Mouse (Mus musculus) forebrain, embryonic 10.5 days (tissue): ENCODE measurements at regions not wholly inside any gene's neighbourhood (a gene's known extent, or its start where the extent isn't known, plus 50 kb on each side); places are given as distances from the start of the nearest gene placed in this dataset.

Experiments
- DNase-seq: peaks from one replicate; pipeline ENCODE4 v3.0.0-alpha.2; 2017; ENCODE audit warnings: low spot score; ENCODE audit errors: extremely low spot score
- H3K27ac ChIP-seq: fragments of 300-500 bp; sonication (generic); 2 replicates; pipeline ENCODE4 v1.5.1; 2016; ENCODE audit warnings: mild to moderate bottlenecking
- H3K27me3 ChIP-seq: fragments of 300-500 bp; sonication (generic); 2 replicates; pipeline ENCODE4 v1.6.1; 2016; ENCODE audit warnings: mild to moderate bottlenecking; ENCODE audit not compliant: poor library complexity, severe bottlenecking
- H3K36me3 ChIP-seq: fragments of 300-500 bp; sonication (generic); replicated peaks from 2 replicates; pipeline ENCODE4 v1.6.1; 2016; ENCODE audit warnings: mild to moderate bottlenecking, moderate library complexity
- H3K4me1 ChIP-seq: fragments of 300-500 bp; sonication (generic); 2 replicates; pipeline ENCODE4 v1.6.1; 2016
- H3K4me3 ChIP-seq: fragments of 300-500 bp; sonication (generic); 2 replicates; pipeline ENCODE4 v1.5.1; 2016; ENCODE audit warnings: mild to moderate bottlenecking, moderate library complexity
- H3K9me3 ChIP-seq: fragments of 300-500 bp; sonication (generic); 2 replicates; pipeline ENCODE4 v1.6.1; 2016; ENCODE audit warnings: mild to moderate bottlenecking, moderate library complexity
- WGBS: fragments of 180-500 bp; shearing (Covaris S2); methylation state at CpG from one replicate; pipeline ENCODE4 v1.1.7; 2016; 5-methylcytosine and 5-hydroxymethylcytosine counted together

DNA sequence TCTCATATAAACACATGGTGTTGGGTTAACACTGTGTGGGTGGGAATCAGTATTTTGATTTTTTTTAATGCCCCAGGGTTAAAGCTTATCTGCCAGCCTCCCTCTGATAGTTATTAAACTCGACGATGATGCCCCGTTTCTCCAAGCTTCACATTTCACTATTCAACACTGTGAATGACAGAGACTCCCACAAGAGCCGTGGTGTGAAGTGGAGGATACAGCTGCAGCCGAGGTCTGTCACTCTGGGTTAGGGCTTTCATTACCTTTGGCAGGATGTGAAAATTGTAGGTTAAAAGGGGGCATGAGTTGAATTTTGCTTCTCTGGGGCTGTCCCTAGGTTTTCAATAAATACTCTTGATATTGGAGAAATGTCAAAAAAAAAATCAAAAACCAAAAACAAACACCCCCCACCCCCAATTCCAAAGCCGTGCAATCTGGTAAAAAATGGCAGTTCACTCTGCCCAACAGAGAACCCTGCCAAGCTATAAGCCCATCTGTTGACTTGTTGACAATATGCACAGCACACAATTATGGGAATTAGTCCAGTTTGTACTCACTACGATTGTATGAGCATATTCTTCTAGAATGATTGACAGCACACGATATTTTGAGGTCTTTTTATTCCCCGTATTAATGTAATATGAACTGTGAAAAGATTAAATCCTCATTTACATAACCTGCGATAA is 269.7 kb downstream of the Stim2 start:
- H3K9me3 ChIP-seq, result no peaks in the 10 kb centered on the region
- no peak for DNase-seq
- no peak overlapping the region for H3K27ac ChIP-seq
- H3K4me1 ChIP-seq, result no peaks in the 10 kb centered on the region
- no peaks in the 10 kb centered on the region for H3K36me3 ChIP-seq
- no peaks in the 10 kb centered on the region for H3K27me3 ChIP-seq
- 89% methylated on average over 10 of the region's 10 CpGs for WGBS
- no peak overlapping the region for H3K4me3 ChIP-seq

DNA sequence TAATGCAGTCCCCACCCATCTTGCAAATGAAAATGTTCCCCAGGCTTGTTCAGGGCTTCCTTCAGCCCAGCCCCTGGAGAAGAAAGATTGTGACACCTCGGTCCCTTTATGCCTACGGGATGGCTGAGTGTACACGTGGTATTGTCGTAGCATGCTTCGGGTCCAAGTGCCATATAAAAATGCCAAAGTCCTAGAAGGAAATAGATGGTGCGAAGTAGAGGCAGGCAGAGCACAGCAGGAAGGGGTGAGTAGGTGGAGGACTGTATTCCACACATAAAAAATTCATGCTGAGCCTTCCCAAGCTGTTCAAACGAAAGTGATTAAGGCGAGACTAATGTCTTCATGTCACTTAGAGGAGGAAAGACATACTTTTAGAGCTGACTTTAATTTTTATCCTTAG is 281.1 kb downstream of the Stim2 start:
- no peaks in the 10 kb centered on the region for H3K9me3 ChIP-seq
- H3K27ac ChIP-seq, result no peak overlapping the region
- H3K4me1 ChIP-seq, result 0 out of 2 replicates have a peak, but pooled peaks cover 3% of the 10 kb centered on the region
- no peaks in the 10 kb centered on the region for H3K36me3 ChIP-seq
- no peaks in the 10 kb centered on the region for H3K27me3 ChIP-seq
- H3K4me3 ChIP-seq, result no peak overlapping the region
- DNase-seq, result no peak
- 80% methylated on average over 8 of the region's 8 CpGs for WGBS

DNA sequence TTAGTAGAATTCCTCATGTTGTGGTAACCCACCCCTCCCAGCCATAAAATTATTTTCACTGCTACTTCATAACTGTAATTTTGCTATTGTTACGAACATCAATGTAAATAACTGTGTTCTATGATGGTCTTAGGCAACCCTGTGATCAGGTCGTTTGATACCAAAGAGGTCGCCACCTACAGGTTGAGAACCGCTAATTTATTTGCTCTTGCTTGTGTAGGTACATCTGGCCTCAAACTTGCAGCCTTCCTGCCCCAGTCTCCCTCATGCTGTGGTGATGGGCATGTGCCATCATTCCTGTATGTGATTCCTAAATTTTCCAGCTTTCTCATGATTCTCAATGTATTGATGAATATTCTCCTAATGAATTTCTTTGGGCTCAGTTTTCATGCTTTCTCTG is 282.4 kb downstream of the Stim2 start:
- DNase-seq, result no peak
- H3K9me3 ChIP-seq, result no peaks in the 10 kb centered on the region
- no peak overlapping the region for H3K27ac ChIP-seq
- no peaks in the 10 kb centered on the region for H3K36me3 ChIP-seq
- 0 out of 2 replicates have a peak, but pooled peaks cover 3% of the 10 kb centered on the region for H3K4me1 ChIP-seq
- no peaks in the 10 kb centered on the region for H3K27me3 ChIP-seq
- 49% methylated on average over 4 of the region's 4 CpGs for WGBS
- H3K4me3 ChIP-seq, result no peak overlapping the region

DNA sequence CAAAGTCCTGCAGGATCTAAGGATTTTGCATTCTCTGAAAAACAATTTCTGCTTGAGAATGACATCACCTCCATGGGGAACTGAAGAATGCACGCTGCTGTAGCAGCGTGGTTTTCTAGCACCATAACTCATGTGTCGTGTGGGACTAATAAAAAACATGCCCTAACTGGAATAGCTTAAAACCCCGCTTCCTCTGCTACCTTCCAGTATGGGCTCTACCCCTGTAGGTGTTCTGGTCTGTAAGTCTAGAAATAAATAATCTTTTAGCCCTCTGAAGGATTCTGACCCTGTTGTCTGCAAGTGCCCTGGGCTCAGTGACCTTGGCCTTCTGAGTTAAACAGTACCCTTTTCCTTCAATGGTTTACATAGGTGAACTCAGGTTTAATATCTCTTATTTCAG is 282.8 kb downstream of the Stim2 start:
- H3K36me3 ChIP-seq, result no peaks in the 10 kb centered on the region
- H3K4me1 ChIP-seq, result 0 out of 2 replicates have a peak, but pooled peaks cover 3% of the 10 kb centered on the region
- no peak overlapping the region for H3K27ac ChIP-seq
- 81% methylated on average over 4 of the region's 4 CpGs for WGBS
- H3K4me3 ChIP-seq, result no peak overlapping the region
- H3K9me3 ChIP-seq, result no peaks in the 10 kb centered on the region
- no peak for DNase-seq
- no peaks in the 10 kb centered on the region for H3K27me3 ChIP-seq

DNA sequence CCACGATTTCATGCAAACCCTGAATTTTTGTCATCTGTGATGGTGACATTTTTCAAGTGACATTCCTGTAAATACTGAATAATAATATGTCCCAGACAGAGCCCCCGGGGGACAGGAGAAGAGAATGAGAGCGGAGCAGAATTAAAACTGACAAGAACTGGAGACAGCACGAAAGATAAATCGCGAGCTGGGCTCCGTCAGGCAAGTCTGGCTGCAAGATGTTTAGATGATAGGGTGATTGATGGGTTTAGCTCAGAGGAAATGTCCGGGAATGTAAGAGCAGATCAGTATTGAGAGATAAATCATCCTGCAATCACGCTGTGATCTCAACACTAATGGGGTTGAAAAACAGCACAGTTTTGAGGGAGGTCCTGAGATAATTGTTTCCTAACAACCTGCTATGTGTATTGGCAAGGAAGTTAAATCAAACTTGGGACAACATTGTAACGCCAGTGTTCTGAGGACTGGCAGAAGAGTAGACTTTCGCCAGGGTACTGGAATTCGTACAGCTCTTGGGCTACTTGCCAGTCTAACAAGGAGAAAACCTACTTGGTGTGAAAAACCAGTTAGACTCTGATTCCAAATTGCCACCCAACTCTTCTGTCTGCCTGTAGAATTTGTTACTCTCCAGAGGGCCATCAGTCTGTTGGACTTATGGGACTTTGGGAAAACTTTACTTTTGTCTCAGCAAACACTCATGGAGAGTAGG is 292.2 kb downstream of the Stim2 start:
- Histone ChIP-seq H3K27ac (no peak overlapping the region), H3K4me1 (peaks cover 7% of the 10 kb centered on the region), H3K4me3 (no peak overlapping the region), H3K36me3 (no peaks in the 10 kb centered on the region), H3K9me3 (no peaks in the 10 kb centered on the region), H3K27me3 (no peaks in the 10 kb centered on the region)
- no peak for DNase-seq
- WGBS, result 88% methylated on average over 12 of the region's 12 CpGs

DNA sequence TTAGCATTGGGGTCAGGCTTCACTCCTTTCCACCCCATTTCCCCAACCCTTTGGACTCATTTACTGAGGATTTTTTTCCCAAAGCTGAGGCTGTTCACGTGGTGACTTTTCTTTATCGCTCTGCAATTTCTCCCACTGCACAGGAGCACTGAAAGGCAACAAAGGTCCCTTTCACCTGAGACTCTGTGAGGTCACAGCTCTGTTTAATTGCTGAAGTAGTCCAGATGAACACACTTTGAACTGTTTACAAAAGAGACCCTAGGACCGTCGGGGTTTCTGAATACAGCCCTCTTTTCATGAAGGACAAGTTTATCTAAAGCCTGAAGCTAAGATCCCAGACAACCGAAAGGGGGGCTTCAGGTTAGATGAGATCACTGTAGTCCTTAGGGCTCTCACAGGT is 293.6 kb downstream of the Stim2 start:
- Histone ChIP-seq H3K27ac (no peak overlapping the region), H3K9me3 (no peaks in the 10 kb centered on the region), H3K4me3 (no peak overlapping the region), H3K27me3 (no peaks in the 10 kb centered on the region), H3K36me3 (no peaks in the 10 kb centered on the region), H3K4me1 (peaks cover 7% of the 10 kb centered on the region)
- WGBS, result 48% methylated on average over 5 of the region's 5 CpGs
- DNase-seq, result no peak

DNA sequence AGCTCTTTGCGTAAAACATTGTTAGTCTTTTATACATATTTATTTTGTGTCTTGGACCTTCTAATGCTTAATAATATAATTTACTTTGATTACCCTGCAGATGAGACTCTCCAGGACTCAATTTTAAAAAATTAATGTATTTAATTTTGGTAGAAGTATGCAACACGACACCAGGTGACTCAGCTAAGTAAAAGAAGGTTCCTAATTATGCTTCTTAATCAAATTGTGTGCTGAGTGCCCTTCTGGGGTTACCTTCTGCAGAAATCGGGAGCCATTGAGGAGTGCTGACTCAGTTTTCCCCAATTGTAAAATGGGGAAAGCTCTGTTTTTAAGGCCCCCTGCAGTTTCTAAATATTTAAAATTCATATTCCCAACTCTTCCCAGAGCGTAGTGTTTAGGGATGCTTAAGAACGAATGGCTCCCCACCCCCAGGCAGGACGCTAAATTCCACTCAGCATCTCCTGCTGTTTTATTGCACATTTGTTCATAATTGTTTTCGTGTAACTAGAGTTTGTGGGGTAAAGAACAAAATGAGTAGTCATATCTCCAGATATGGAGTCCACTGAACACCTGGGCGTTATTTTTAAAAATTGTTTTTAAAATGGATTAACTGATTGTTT is 315.5 kb downstream of the Stim2 start:
- DNase-seq, result no peak
- no peaks in the 10 kb centered on the region for H3K4me1 ChIP-seq
- no peaks in the 10 kb centered on the region for H3K36me3 ChIP-seq
- H3K9me3 ChIP-seq, result no peaks in the 10 kb centered on the region
- H3K4me3 ChIP-seq, result no peak overlapping the region
- no peak overlapping the region for H3K27ac ChIP-seq
- H3K27me3 ChIP-seq, result no peaks in the 10 kb centered on the region
- 87% methylated on average over 8 of the region's 8 CpGs for WGBS

DNA sequence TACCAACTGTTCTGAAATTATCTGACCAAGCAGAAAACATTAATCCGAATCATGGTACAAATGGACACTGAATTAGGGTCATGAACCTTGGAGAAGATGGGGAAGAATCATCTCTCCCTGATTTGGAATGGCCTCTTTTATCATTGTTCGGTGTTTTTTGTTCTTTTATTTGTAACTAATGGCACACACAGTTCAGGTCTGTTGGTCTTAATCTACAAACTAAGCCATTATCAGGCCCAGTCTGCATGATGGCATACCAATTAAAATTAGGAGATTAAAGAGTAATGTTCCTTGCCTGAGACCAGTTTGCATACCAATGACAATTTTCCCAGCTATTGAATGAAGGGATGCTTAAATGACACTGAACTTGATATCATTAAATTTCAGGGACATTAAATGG is 332.1 kb downstream of the Stim2 start:
- 83% methylated on average over 2 of the region's 2 CpGs for WGBS
- Histone ChIP-seq H3K9me3 (no peaks in the 10 kb centered on the region), H3K4me3 (no peak overlapping the region), H3K27me3 (no peaks in the 10 kb centered on the region), H3K27ac (no peak overlapping the region), H3K4me1 (no peaks in the 10 kb centered on the region), H3K36me3 (no peaks in the 10 kb centered on the region)
- no peak for DNase-seq

DNA sequence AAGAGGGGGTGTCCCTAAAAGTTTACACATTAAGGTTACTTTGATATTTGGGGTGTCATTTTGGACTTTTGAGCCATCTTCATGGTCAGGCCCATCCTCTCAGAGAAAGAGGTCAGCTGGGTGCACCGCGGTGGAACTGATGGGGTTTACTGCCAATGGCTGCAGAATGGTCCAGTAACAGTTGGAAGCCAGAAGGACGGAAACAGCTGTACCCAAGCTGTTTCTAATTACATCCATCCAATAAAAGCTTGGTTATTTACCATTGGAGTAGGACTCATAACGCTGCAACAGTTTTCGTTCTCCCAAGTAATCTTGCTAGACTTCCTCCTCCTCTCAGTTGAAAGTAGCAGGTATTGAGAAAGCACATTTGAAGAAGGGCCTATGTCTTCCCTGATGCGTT is 344.7 kb downstream of the Stim2 start:
- Histone ChIP-seq H3K36me3 (no peaks in the 10 kb centered on the region), H3K9me3 (no peaks in the 10 kb centered on the region), H3K4me1 (no peaks in the 10 kb centered on the region), H3K27me3 (no peaks in the 10 kb centered on the region), H3K4me3 (no peak overlapping the region), H3K27ac (no peak overlapping the region)
- WGBS, result 85% methylated on average over 6 of the region's 6 CpGs
- no peak for DNase-seq

DNA sequence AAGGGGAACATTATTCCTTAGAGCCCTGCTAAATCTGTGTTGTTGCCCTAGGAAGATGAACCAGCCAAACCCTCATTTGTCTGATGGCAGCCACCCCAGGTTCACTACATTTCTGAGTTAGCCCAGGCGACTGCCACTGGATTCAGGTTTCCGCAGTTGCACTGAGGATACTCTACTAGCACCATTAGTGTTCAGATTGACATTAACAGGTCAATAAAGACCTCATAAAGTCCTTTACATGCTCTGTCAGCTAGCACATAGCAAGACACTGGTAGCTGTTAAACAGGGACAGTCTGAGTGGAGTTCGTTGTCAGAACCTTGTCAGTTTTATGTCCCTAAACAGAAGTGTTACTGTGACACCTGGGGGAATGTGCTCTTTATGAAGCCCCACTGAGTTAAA is 345.1 kb downstream of the Stim2 start:
- H3K36me3 ChIP-seq, result no peaks in the 10 kb centered on the region
- DNase-seq, result no peak

DNA sequence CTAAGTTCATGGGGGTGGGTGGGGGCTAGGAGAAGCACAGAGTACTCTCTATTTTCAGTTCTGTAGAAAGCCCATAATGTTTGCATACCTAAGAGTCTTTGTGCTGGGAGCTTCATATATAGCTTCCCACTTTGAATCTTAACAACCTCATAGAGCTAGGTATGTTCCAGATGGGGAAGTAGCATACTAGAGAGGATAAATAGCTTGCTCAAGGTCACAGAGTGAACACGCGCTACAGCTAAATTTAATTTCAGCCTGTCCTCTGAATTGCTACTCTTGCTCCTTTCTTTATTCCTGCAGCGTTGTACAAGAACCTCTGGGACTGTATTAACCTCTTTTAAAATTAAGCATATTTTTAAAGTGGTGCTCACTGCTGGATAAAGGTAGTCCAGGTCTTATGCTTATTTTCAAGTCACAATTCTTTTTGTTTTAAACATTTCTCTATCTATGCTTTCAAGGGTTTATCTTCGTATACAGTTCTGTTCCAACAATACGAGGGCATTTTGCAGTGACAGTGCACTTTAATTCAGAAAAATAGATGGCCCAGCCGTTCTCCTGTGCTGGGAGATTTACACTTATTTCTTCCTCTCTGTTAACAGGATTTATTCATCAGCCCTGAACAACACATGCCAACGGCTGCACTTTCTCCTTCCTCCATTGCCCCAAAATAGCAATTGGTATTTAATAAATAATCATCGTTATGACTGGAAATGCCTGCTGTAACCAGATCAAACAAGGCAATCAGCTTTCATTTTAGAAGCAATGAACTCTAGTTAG is 350.7 kb downstream of the Stim2 start:
- H3K27me3 ChIP-seq, result no peaks in the 10 kb centered on the region
- H3K36me3 ChIP-seq, result no peaks in the 10 kb centered on the region
- H3K27ac ChIP-seq, result no peak overlapping the region
- no peaks in the 10 kb centered on the region for H3K9me3 ChIP-seq
- H3K4me3 ChIP-seq, result no peak overlapping the region
- no peaks in the 10 kb centered on the region for H3K4me1 ChIP-seq
- DNase-seq, result no peak
- WGBS, result 92% methylated on average over 8 of the region's 8 CpGs

More for the DNA sequence above, 345.1 kb downstream of the Stim2 start:
- 89% methylated on average over 3 of the region's 3 CpGs for WGBS
- no peaks in the 10 kb centered on the region for H3K9me3 ChIP-seq
- H3K27me3 ChIP-seq, result no peaks in the 10 kb centered on the region
- no peaks in the 10 kb centered on the region for H3K4me1 ChIP-seq
- no peak overlapping the region for H3K4me3 ChIP-seq
- no peak overlapping the region for H3K27ac ChIP-seq

DNA sequence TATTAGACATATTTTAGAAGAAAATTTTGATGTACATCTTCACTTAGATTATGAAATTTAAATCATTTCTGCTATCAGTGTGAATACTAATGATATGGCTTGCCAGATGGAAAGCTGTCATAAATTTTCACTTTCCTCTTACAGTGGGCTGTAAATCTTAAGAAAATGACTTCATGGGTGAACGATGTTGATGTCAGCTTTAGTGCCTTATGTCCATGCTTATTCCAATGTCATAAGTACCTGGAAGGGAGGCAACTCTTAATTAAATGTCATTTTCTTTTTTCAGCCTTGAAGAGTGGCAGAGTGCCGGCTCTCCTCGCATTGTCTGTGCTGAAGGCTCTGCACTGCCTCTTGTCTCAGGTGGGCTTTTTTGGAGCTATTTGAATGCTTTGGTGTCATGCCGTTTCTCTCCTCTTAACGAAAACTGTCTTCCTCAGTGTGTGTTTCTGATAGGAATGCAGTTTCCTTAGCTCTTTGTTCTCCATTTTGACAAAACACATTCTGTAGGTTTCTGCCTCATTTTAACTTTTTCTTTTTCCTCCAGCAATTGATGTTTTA is 351.6 kb downstream of the Stim2 start:
- H3K4me3 ChIP-seq, result no peak overlapping the region
- no peak for DNase-seq
- H3K4me1 ChIP-seq, result no peaks in the 10 kb centered on the region
- H3K27me3 ChIP-seq, result no peaks in the 10 kb centered on the region
- no peaks in the 10 kb centered on the region for H3K36me3 ChIP-seq
- H3K27ac ChIP-seq, result no peak overlapping the region
- no peaks in the 10 kb centered on the region for H3K9me3 ChIP-seq
- 70% methylated on average over 5 of the region's 5 CpGs for WGBS
